Mouse (Mus musculus) lung, postnatal 0 days (tissue): ENCODE measurements around the gene Vmn2r77. TPM values are rescaled to one million over a fixed set of nuclear protein-coding genes. Genes with fewer than 3 reads are reported as not detected.
"Not testable (repeated sequence)": the region's sequence is repeated elsewhere in the genome, so short reads cannot be mapped to it uniquely, and the experiment has no call there.

Source experiments
- ATAC-seq: fragments of 200-750 bp; cut with Nextera tagmentation; 2 replicates; pipeline ENCODE4 v1.8.0; 2017; ENCODE audit warnings: moderate library complexity
- DNase-seq: peaks from one replicate; pipeline ENCODE4 v3.0.0-alpha.2; 2016; ENCODE audit warnings: low spot score
- H3K27ac ChIP-seq: fragments of 300-500 bp; sonication (generic); 2 replicates; pipeline ENCODE4 v1.5.1; 2014; ENCODE audit warnings: antibody characterized with exemption, mild to moderate bottlenecking, low read length, mixed read lengths
- H3K27me3 ChIP-seq: fragments of 300-500 bp; sonication (generic); replicated peaks from 2 replicates; pipeline ENCODE4 v1.6.1; 2014; ENCODE audit warnings: low read length, mixed read lengths; ENCODE audit not compliant: insufficient read depth
- H3K36me3 ChIP-seq: fragments of 300-500 bp; sonication (generic); 2 replicates; pipeline ENCODE4 v1.6.1; 2014; ENCODE audit warnings: low read length, mixed read lengths; ENCODE audit not compliant: insufficient read depth
- H3K4me1 ChIP-seq: fragments of 300-500 bp; sonication (generic); 2 replicates; pipeline ENCODE4 v1.6.1; 2014; ENCODE audit warnings: antibody characterized with exemption, low read depth, low read length, mixed read lengths; ENCODE audit not compliant: insufficient read depth
- H3K4me2 ChIP-seq: fragments of 300-500 bp; sonication (generic); replicated peaks from 2 replicates; pipeline ENCODE4 v1.6.1; 2014; ENCODE audit warnings: low read depth, mild to moderate bottlenecking, low read length, moderate library complexity, mixed read lengths
- H3K4me3 ChIP-seq: fragments of 300-500 bp; sonication (generic); 2 replicates; pipeline ENCODE4 v1.5.1; 2014; ENCODE audit warnings: low read depth, low read length
- H3K9ac ChIP-seq: fragments of 300-500 bp; sonication (generic); replicated peaks from 2 replicates; pipeline ENCODE4 v1.6.1; 2014; ENCODE audit warnings: low read depth, mild to moderate bottlenecking
- H3K9me3 ChIP-seq: fragments of 300-500 bp; sonication (generic); 2 replicates; pipeline ENCODE4 v1.6.1; 2016; ENCODE audit warnings: low read length, mixed read lengths
- CTCF ChIP-seq: IDR thresholded peaks from 2 replicates; pipeline ENCODE4 v1.5.1; 2016; ENCODE audit warnings: antibody characterized with exemption, mild to moderate bottlenecking
- EP300 ChIP-seq: IDR thresholded peaks from 2 replicates; pipeline ENCODE4 v1.6.1; 2016; ENCODE audit warnings: antibody characterized with exemption, mild to moderate bottlenecking, control low read depth
- WGBS: fragments of 180-500 bp; shearing (Covaris S2); extraction: QIAGEN DNeasy Blood & Tissue Kit; methylation state at CpG from one replicate; pipeline ENCODE4 v1.1.7; 2014; 5-methylcytosine and 5-hydroxymethylcytosine counted together
- polyA plus RNA-seq: library from polyadenylated mRNA; unstranded; fragments of >200 nt; fragmentation: Nextera tagmentation; extraction: Ambion mirVana; gene quantifications from 2 replicates; pipeline ENCODE4 v1.2.1, GENCODE M21; 2015

The Vmn2r77 gene
- polyA plus RNA-seq = not detected in 2 replicates

- Histone ChIP-seq H3K27me3 (no peaks in the 10 kb centered on the region), H3K36me3 (no peaks in the 10 kb centered on the region), H3K4me2 (no peak within 1 kb of the TSS), H3K9ac (no peak within 1 kb of the TSS), H3K4me3 (no peak within 1 kb of the TSS), H3K9me3 (no peaks in the 10 kb centered on the region), H3K27ac (no peak within 1 kb of the TSS), H3K4me1 (no peaks in the 10 kb centered on the region)
- no peak for DNase-seq
- no peak for ATAC-seq
- TF ChIP-seq CTCF (no peak), EP300 (no peak)
Measured at GRCm38 (mm10) chr7:86794727-86795126, at the start of gene Vmn2r77. Vmn2r77 (plus strand) TSS chr7:86795027.

- Histone ChIP-seq H3K27ac (no peak overlapping the region), H3K36me3 (no peaks in the 10 kb centered on the region), H3K4me1 (no peaks in the 10 kb centered on the region), H3K4me2 (no peak overlapping the region), H3K9me3 (no peaks in the 10 kb centered on the region), H3K27me3 (no peaks in the 10 kb centered on the region), H3K9ac (no peak overlapping the region), H3K4me3 (no peak overlapping the region)
- WGBS = 74% methylated on average over 1 of the region's 1 CpGs
- DNase-seq (no peak), ATAC-seq (no peak)
- TF ChIP-seq CTCF (no peak), EP300 (no peak)
Measured at GRCm38 (mm10) chr7:86760751-86761150, 34.1 kb upstream of the Vmn2r77 start.

GRCm38 (mm10) chr7:86764628-86765027 is 30.2 kb upstream of the Vmn2r77 start:
- Histone ChIP-seq H3K36me3 (no peaks in the 10 kb centered on the region), H3K27ac (no peak overlapping the region), H3K9me3 (no peaks in the 10 kb centered on the region), H3K4me2 (no peak overlapping the region), H3K9ac (no peak overlapping the region), H3K4me3 (no peak overlapping the region), H3K27me3 (no peaks in the 10 kb centered on the region), H3K4me1 (no peaks in the 10 kb centered on the region)
- TF ChIP-seq EP300 (no peak), CTCF (no peak)
- ATAC-seq (no peak), DNase-seq (no peak)

GRCm38 (mm10) chr7:86771621-86772020 is 23.2 kb upstream of the Vmn2r77 start:
- Histone ChIP-seq H3K9ac (no peak overlapping the region), H3K9me3 (no peaks in the 10 kb centered on the region), H3K27me3 (no peaks in the 10 kb centered on the region), H3K4me3 (no peak overlapping the region), H3K4me1 (no peaks in the 10 kb centered on the region), H3K36me3 (no peaks in the 10 kb centered on the region), H3K4me2 (no peak overlapping the region), H3K27ac (no peak overlapping the region)
- TF ChIP-seq CTCF = no peak
- TF ChIP-seq EP300 = no peak
- 78% methylated on average over 3 of the region's 3 CpGs for WGBS
- DNase-seq (no peak), ATAC-seq (no peak)

- TF ChIP-seq CTCF (no peak), EP300 (no peak)
- Histone ChIP-seq H3K4me1 (no peaks in the 10 kb centered on the region), H3K9ac (no peak within 1 kb of the TSS), H3K4me2 (0 out of 2 replicates have a peak within 1 kb of the TSS, but pooled peaks have one; percentile 17), H3K36me3 (no peaks in the 10 kb centered on the region), H3K27me3 (no peaks in the 10 kb centered on the region), H3K9me3 (no peaks in the 10 kb centered on the region), H3K4me3 (no peak within 1 kb of the TSS), H3K27ac (no peak within 1 kb of the TSS)
- WGBS = 11% methylated on average over 11 of the region's 11 CpGs
- no peak for DNase-seq
- no peak for ATAC-seq
Measured at GRCm38 (mm10) chr7:86775617-86776325, 19.1 kb upstream of the Vmn2r77 start, which contains the start of gene Folh1. Folh1 (minus strand) TSS chr7:86775943.

GRCm38 (mm10) chr7:86815241-86815640 is 20.4 kb downstream of the Vmn2r77 start:
- H3K27me3 ChIP-seq, H3K4me3 ChIP-seq, H3K4me1 ChIP-seq, H3K9ac ChIP-seq, H3K9me3 ChIP-seq, H3K27ac ChIP-seq, DNase-seq, ATAC-seq, H3K4me2 ChIP-seq, H3K36me3 ChIP-seq: not testable (repeated sequence)
- WGBS = 91% methylated on average over 3 of the region's 5 CpGs

GRCm38 (mm10) chr7:86815716-86816115 is 20.9 kb downstream of the Vmn2r77 start:
- WGBS = 79% methylated on average over 6 of the region's 6 CpGs

More at GRCm38 (mm10) chr7:86815716-86816115, 20.9 kb downstream of the Vmn2r77 start:
- not testable (repeated sequence) for H3K4me1 ChIP-seq, DNase-seq, ATAC-seq, H3K9ac ChIP-seq, H3K4me2 ChIP-seq, H3K27ac ChIP-seq, H3K9me3 ChIP-seq, H3K4me3 ChIP-seq, H3K36me3 ChIP-seq, H3K27me3 ChIP-seq
